Mouse (Mus musculus) thymus, postnatal 0 days (tissue): Measurements from ENCODE around the gene Spsb4. TPM values are rescaled to one million over a fixed set of nuclear protein-coding genes. Genes with fewer than 3 reads are reported as not detected.

Source experiments
- DNase-seq: peaks from one replicate; pipeline ENCODE4 v3.0.0-alpha.2; 2015; ENCODE audit warnings: low spot score
- polyA plus RNA-seq: library from polyadenylated mRNA; unstranded; fragments of >200 nt; fragmentation: Nextera tagmentation; extraction: Ambion mirVana; gene quantifications from 2 replicates; pipeline ENCODE4 v1.2.1, GENCODE M21; 2015

Spsb4 gene
- polyA plus RNA-seq, 1 experiment from 2014 or later: 2.2 TPM

DNA sequence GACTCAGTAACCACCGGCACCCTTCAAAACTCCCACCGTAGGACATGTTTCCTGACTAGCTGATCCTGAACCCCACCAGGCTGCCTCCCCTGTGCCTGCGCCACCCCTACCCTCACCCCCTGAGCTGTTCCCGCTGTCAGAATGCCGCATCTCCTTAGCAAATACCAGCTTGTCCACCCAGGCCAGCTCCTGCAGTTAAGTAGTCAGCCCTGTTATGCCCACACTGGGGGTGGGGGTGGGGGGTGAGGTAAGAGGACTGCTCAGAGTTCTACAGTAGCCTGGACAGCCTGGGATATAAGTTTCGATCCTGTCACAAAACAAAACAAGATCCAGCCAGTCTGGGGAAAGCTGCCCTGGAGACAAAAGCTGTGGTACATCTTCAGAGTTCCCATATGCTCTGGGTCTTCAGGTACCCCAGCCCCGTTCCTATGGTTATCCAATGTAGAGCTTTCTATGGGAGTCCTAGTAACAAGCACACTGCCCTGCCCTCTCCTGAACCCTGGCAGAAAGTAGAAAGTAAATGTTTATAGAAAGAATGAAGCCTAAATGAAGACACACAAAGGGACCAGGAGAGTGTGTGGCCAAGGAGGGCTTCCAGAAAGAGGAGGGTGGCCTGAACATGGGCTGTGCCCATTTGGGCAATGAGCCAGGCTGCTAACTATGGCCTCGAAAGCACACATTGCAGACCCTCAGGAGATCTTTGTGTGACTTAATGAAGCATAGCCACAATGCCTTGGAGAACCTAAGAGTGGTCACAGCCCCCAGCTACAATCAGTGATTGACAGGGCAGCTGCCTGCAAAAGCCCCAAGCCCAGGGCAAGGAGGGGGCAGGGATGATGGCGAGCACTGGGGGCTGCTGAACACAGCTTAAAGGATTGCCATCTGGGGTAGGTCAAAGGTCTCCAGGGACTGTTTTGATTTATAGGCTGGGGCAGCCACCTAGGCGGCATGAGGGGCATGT, 38.3 kb downstream of the Spsb4 start:
- DNase-seq: no peak

DNA sequence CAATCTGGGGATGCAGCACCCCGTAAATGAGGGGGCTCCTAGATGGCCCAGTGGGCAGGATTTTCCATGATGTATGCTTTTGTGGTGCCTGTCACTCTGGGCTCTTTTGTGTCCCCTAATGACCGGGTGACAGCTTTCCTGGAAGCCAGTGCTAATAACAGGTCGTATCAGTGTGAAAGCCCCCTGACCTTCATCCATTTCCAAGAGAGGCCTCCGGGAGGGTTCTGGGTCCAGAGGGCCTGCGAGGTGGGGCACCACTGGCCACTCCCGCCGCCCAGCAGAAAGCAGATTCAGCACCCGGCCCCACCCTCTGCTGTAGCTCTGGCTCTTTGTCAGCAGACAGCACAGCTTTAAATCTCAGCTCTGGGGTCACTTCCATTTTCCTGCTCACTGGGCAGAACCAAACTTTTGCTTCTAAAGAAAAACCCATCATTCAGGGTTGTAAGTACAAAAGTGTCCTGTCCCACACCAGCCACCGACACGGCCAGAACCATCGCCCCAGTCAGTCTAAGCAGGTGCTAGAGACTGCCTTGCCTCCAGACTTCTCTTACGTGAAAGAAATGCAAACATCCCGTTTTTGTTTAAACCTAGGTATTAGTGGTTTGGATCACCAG, 39.1 kb downstream of the Spsb4 start:
- DNase-seq: no peak

DNA sequence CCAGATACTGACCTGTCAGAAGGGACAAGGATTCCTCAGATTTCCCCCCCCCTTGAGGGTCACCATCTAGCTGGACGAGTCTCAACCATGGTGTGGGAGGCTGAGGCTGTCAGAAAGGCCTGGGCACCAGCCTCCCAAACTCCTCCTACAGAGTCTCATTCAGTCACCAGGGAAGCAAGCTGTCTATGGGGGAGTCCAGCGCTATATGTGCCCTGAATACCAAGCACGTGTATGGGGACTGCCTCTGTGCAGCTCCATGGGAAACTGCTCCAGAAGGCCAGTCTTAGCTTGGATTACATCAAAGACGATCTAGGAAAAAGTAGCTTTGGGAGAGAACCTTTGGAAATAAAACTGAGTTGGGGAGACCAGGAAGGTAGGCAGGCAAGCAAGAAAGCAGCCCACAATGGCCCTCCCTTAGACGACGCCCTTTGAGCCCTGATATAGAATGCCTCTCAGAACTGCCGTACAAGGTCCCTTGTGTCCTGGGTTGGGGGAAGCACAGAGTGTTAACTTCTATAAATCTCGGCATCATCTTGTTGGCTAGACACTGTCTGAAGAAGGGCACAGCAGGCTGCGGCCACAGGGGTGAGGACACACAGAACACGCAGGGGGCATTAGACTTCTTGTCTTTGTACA, 40.4 kb downstream of the Spsb4 start:
- DNase-seq: no peak

DNA sequence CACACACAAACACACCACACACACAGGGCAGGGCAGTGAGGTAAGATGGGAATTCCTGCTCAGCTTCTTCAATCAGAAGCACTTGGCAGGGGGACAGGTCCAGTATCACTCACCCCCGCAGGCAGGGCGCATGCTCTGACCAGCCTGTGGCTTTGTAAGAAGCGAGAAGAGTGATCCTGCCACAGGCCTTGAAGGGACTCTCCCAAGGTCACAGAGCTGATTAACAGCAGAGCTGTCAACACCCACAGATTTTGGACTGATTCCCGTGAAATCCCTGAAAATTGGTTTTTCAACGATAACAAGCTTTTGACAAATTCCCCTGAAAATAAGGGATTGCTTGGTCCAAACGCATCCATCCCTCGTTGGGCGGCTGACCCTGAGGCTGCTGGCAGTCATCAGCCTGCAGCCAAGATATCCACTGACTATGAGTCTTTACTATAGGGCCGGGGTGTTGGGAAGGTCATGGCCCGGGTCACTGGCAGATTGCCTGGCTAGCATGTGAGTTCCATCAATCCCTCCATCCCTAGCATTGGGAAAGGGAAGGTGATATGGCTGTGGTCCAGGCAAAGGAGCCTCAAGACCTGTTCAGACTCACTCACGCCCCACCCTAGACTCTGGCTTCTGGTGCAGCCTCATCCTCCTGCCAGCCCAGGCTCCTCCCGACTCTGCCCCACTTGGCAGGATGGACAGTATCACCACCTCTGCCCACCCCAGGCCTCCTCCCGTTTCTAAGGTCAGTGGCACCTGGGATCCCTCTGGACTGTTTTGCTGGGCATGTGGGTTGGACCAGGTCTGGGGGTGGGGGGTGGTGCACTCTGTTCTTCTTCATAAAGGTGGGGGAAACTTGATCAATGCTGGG, 41.1 kb downstream of the Spsb4 start:
- DNase-seq: no peak

DNA sequence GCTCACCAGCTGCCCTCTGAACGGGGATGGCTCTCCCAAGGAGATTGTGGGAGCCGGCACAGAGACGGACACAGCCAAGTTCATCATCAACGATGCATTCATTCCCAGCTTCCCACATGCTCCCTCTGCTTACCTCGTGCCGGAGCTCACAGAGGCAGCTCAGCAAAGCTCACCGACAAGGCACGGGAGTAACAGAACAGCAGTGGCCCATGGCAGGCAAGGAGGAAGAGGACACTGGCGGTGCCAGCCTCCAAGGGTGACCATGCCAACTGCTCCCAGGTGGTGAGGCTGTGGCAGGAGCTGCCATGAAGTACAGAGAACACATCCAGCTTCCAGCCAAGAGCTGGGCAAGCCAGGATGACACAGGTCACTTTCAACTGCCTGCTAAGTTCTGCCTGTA, 45.6 kb downstream of the Spsb4 start:
- no peak for DNase-seq

DNA sequence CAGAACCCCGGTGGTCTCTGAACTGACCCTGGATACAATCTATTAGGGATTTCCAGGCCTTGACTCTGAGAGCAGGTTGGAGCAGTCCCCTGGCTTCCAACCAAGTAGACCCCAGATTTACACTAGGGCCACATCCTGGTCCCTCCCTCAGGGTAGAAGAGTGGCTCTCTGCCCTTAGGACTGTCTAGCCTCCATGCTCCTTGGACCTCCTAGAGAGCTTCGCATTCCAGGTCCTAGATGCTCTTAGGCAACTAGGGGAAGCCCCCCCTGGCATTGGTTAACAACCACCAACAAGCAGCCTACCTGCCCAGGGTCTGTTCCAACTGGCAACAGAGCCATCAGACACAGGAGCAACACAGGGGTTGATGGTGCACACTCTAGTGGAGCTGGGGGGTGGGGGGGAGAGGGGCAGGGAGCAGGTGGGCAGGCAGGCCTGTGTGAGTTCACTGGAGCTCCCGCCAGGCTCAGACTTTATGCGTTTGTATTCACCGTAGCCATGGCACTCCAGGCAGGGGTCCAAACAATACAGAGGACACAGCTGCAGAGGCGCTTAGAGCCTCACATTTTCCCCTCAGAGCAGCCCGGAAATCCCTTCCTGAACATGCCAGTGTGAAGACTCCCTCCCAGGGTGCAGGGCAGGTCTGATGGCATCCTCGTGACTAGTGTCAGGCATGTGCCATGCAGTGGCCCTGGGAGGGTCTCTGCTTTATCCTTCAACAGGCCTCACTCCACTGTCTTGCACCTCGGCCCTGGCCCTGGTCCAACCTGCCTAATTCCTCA, 46.8 kb downstream of the Spsb4 start:
- no peak for DNase-seq

DNA sequence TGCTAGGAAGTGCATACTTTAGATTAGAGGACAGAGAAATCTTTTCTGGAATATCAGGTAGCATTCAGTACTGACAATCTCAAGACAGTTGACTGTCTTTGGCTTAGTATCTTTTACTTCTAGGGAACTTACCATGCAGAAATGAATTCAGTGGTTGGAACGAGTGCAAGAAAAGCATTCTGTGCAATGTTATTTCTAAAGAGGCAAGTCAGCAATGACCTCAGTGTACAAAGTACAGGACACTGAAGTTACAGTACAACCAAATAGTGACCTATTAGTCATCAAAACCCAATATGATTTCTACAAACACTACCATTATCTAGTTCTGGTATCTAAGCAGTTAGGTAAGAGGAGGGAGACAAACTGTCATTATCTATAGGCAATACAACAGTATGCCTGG, 51.1 kb downstream of the Spsb4 start:
- no peak for DNase-seq

DNA sequence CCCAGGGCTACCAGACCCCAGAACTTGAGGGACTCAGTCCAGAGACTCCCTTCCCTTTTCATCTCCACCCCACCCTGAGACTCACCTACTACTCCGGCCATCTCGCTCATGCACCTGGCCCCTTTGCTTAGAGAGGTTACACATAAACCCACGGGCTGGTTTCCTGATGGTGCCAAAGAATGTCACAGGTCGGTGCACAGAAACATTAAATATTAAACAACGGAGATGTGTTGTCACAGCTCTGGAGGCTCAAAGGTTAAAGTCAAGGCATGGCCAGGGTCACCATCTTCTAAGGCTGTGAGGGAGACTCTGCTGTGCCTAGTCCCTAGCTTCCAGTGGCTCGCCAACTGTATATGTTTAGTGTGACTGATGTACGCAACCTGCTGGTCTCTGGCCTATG, 52.2 kb downstream of the Spsb4 start:
- no peak for DNase-seq

DNA sequence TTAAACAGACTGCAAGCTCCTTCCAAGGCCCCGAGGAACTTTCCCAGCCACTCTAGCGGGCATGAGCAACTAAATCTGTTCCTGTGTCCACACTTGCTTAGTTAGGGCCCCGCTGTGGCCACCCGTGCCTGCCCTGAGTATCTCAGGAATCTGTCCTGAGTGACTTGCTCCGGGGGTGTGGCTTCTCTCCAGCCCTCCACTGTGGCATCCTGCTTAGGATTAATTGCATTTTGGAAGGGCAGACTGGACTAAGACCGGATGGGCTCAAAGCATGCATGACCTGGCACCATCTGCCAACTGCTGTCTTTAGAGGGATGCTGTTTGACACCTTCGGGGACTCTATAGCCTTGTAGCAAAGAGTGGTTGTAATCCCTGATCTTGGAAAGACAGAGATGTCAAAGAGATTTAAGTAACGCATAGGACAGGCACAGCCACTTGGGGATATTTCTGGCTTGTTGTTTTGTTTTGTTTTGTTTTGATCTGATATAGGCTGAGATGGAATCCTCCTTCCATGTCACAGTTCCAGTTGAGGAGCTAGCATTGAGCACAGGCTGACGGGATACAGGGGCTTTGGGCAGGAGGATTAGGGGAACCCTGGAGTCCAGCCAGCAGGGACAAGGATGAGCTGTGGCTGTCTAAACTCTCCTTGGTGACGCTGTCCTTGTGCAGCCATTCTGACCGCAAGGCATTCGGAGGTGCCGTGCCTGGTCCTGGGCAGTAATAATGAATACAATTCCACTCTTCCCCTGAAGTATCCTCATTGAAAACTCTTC, 55.0 kb downstream of the Spsb4 start:
- DNase-seq: no peak

DNA sequence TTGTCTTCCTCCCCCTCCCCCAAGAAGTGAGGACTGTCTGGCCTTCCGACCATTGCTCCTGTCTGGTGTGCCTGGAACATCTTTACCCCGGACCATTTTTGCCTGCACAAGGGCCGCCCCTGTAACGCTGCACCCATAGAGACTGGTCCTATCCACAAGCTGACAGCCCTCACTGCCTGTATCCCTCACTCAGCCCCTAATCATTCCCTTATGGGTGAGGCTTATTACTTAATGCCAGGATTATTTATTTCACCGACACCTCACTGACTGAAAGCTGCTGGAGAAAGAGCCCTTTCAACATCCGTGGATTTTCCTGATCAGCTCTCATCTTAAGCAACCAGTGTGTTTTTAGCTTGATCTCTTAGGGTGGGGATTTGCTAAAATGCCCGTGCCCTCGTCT, 55.9 kb downstream of the Spsb4 start:
- DNase-seq: no peak

DNA sequence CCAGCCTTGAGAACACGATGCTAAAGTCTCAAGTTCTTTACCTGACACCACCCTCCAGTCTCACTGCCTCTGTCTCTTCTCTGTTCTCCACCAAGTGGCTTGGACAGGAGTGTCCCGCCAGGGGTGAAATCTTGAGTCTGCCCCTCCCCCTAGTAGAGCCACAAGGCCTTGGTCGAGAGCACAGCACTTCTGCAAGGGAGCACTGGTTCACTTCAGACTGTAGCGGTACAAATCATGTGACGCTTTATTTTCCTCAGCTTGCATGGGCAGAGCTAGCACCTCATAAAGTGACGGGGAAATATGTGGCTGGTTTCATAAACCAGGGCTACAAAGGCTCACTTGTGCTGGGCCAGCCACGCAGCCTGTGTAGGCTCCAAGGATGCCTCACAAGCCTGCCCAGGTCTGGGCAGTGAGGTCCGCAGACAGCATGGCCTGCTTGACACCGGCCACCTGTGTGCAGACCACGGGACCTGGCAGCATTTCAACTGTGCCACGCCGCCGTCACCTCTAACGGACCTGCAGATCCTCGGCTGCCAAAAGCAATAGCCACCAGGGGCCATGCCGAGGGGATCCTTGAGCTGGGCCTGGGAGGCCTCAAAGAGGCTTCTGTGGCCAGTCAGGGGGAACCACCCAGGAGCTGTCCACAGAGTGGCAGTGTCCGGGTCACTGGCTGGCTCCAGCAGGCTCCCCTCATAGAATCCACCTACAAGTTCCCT, 56.5 kb downstream of the Spsb4 start:
- DNase-seq: no peak

DNA sequence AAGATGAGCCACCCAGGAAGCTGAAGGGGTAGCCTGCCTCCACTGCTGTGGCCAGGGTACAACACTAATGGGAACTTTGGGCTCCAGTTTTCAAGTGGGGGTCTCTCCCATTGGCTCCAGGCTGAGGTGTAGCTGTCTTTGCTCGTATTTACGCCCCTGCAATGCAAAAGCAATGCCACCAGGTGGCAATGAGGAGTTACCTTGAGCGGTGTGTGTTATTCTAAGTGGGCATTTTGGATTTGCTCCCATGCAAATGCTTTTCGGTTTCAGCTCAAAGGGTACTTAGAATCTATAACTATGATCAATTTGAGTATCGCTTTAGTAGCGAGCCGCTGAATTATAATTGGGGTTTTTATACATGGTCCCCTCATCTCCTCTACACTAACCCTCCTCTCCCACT, 57.6 kb downstream of the Spsb4 start:
- peak; percentile 78 for DNase-seq

DNA sequence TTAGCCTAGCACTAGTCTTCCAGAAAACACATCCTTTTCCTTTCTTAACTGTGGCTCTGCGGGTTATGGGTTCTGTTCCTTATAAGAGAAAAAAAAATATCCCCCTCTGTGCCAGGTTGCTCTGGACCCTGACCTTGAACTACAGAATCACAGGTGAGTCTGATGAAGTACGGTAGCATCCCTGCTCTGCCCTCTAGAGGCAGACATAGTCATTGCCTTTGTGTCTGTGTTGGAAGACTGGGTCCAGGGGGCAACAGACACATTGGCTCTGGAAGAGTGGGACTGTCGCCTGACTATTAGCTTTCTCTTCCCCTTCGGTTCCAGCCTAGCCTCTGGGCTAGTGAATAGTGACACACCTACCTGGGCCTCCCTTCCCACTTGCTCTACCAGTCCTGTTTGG, 58.4 kb downstream of the Spsb4 start:
- DNase-seq: peak; percentile 49

DNA sequence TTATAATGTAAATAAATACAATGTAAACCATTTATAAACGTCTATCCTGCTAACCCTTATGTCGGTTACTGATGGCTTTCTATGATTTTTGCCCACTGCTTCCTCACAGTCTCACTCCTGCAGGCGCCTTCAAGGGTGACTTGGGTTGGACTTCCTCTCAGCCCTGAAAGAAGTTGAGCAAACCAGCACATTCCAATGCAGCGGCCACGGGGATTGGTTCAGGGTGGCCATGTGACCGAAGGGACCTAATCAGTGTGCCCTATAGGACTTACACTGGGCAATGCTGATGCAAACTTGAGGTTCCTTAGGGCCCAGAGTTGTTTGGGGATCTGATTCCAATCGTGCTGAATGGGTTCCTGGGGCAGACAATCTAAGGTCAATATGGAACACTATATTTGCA, 59.2 kb downstream of the Spsb4 start:
- DNase-seq: no peak

DNA sequence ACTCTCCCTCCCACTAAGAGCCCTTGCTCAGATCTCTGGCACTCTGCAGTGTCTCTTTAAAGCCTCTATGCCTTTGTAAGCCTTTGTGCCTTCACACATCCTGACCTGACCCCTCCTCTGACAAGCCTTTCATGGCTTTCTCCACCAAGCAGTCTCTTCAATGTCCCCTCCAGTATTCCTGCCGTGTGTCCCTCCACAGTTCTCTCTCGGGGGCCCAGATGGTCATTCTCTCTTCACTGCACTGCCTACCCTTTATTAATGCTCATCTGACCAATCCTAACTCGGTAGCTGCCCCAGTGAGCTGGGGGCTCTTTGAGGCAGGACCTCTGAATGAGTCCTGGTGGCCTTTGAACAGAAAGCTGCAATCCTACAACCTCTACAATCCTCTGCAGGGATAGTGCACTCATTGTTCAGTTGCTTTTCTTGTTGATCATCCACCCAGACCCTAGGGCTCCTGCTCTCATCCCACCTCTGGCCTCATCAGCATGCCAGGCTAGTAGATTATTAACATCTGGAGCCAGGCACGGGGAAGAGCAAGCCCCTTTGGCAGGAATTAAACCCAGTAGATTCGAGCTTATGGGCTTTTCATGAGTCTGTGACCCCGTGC, 60.5 kb downstream of the Spsb4 start:
- DNase-seq: no peak

DNA sequence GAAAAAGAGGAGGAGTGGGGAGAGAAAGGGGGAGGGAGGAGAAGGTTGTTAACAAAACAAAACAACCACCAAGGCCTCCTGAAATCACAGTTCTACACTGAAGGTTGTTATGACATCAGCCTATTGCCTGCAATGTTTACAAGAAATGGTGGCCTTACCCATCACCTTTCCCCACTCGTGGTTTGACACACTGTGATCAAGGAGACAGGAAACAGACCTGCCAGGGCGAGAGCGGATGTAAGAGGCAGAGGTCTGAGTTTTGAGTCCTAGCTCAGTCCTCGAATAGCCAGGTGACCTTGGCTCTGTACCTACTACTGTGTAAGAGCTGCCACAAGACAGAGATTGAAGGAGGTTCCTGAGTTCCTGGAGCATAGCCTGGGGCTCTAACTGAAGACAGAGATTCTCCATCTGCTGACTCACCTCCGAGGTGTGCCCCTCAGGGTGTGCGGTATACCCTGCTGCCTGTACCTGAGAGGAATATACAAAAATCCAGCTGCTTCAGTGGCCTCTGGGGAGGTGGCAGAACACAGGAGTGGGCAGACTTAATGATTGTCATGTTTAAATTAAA, 61.3 kb downstream of the Spsb4 start:
- peak; percentile 39 for DNase-seq

DNA sequence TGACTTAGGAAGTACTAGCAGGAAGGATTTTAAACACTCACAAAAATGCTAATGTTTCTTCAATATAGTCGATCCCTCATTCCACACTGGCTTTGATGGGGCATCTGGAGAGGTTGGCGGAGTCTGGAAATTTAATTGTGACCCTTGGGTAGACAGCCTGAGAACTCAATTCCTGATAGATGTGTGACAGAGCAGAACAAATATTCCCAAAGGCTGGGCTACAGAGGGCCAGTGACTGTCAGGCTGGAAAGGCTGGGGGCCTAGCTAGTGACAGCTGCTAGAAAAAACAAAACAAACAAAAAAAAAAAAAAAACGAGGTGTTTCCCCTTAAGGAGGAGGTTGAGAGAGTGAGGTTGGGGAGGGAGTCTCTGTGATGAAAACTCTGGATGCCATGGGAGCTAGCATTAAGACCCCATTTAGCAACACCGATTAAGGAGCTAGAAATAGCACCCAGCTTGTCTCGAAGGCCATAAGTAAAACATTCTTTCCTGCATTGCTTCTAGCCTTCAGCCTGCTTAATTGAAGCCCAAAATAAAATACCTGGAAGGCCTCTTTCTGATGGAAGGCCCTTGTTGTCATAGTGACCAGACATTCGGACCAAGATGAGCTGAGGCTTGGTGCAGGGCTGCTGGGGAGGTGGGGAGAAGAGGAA, 61.9 kb downstream of the Spsb4 start:
- no peak for DNase-seq
